Mouse (Mus musculus) liver, postnatal 0 days (tissue): ENCODE results near the gene Otc. TPM values are rescaled to one million over a fixed set of nuclear protein-coding genes. Genes with fewer than 3 reads are reported as not detected.
A peak's percentile ranks its signal among the peaks of the same experiment; 100 is the strongest.

Source experiments
- ATAC-seq: fragments of 200-750 bp; cut with Nextera tagmentation; 2 replicates; pipeline ENCODE4 v1.8.0; 2017; ENCODE audit warnings: mild to moderate bottlenecking, moderate library complexity
- DNase-seq: peaks from one replicate; pipeline ENCODE4 v3.0.0-alpha.2; 2016
- H3K27ac ChIP-seq: fragments of 300-500 bp; sonication (generic); 2 replicates; pipeline ENCODE4 v1.5.1; 2014; ENCODE audit warnings: antibody characterized with exemption, moderate library complexity, mild to moderate bottlenecking, low read depth
- H3K27me3 ChIP-seq: fragments of 300-500 bp; sonication (generic); 2 replicates; pipeline ENCODE4 v1.6.1; 2014; ENCODE audit warnings: low read length, control low read depth, mixed read lengths; ENCODE audit not compliant: insufficient read depth
- H3K36me3 ChIP-seq: fragments of 300-500 bp; sonication (generic); replicated peaks from 2 replicates; pipeline ENCODE4 v1.6.1; 2014; ENCODE audit warnings: mild to moderate bottlenecking, control low read depth, low read length, moderate library complexity, mixed read lengths; ENCODE audit not compliant: insufficient read depth
- H3K4me1 ChIP-seq: fragments of 300-500 bp; sonication (generic); 2 replicates; pipeline ENCODE4 v1.6.1; 2014; ENCODE audit warnings: antibody characterized with exemption, mild to moderate bottlenecking, control low read depth; ENCODE audit not compliant: insufficient read depth
- H3K4me2 ChIP-seq: fragments of 300-500 bp; sonication (generic); 2 replicates; pipeline ENCODE4 v1.6.1; 2014; ENCODE audit warnings: low read depth, mild to moderate bottlenecking, low read length, moderate library complexity, mixed read lengths
- H3K4me3 ChIP-seq: fragments of 300-500 bp; sonication (generic); 2 replicates; pipeline ENCODE4 v1.5.1; 2014; ENCODE audit warnings: low read depth, low read length
- H3K9ac ChIP-seq: fragments of 300-500 bp; sonication (generic); replicated peaks from 2 replicates; pipeline ENCODE4 v1.6.1; 2014; ENCODE audit warnings: mild to moderate bottlenecking, moderate library complexity
- H3K9me3 ChIP-seq: fragments of 300-500 bp; sonication (generic); 2 replicates; pipeline ENCODE4 v1.6.1; 2016; ENCODE audit warnings: mild to moderate bottlenecking, control low read depth, low read length, mixed read lengths
- CTCF ChIP-seq: sonication (generic); IDR thresholded peaks from 2 replicates; pipeline ENCODE4 v1.5.1; 2016; ENCODE audit warnings: antibody characterized with exemption, low read depth
- EP300 ChIP-seq: IDR thresholded peaks from 2 replicates; pipeline ENCODE4 v1.6.1; 2016; ENCODE audit warnings: antibody characterized with exemption, low read depth, mild to moderate bottlenecking
- WGBS: fragments of 180-500 bp; shearing (Covaris S2); extraction: QIAGEN DNeasy Blood & Tissue Kit; methylation state at CpG from one replicate; pipeline ENCODE4 v1.1.7; 2014; ENCODE audit not compliant: insufficient replicate concordance; 5-methylcytosine and 5-hydroxymethylcytosine counted together
- polyA plus RNA-seq: library from polyadenylated mRNA; unstranded; fragments of >200 nt; fragmentation: Nextera tagmentation; extraction: Ambion mirVana; gene quantifications from 2 replicates; pipeline ENCODE4 v1.2.1, GENCODE M21; 2015

Gene Otc
- polyA plus RNA-seq = 86.1 and 90.2 TPM in 2 replicates

DNA sequence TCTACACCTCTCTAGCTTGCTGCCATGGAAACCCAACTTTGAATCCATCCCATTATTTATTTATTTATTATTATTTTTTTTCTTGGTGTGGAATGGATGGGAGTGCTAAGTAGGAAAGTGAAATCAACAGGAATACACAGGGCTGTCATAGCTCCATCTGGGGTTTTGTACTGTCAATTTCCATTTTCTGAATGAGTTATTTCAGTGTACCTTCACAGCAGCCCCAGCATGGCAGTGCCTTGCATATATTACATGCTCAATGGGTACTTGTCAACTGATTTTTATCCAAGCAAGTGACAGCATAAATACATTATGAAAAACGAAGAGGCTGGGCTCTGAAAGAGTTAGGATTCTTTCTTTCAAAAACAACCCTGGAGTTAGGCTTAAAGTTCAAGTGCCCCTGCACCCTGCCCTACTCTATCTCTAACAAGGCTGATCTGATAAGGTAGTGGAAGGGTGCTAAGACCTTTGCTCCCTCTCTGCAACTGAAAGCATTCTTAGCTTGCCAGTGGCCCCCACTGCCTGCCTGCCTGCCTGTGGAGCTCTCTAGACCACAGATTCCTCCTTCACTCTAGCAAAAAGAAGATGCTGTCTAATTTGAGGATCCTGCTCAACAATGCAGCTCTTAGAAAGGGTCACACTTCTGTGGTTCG lies at the start of gene Otc:
Gene Otc, plus strand, starts transcription at position 454 of the 653 bp plus-strand sequence.
- Histone ChIP-seq H3K9ac (no peak within 1 kb of the TSS), H3K36me3 (no peaks in the 10 kb centered on the region), H3K4me3 (peak within 1 kb of the TSS; percentile 26), H3K27ac (peak within 1 kb of the TSS; percentile 44; the same call in 1 of the 2 replicates), H3K9me3 (no peaks in the 10 kb centered on the region), H3K4me2 (peak within 1 kb of the TSS; percentile 42), H3K4me1 (no peaks in the 10 kb centered on the region; the same call in 1 of the 2 replicates), H3K27me3 (no peaks in the 10 kb centered on the region)
- no peak for DNase-seq
- TF ChIP-seq EP300 (no peak), CTCF (no peak)
- ATAC-seq = peak; percentile 60
- WGBS = 23% methylated on average over 2 of the region's 2 CpGs

GRCm38 (mm10) chrX:10205937-10206336 lies 46.2 kb upstream of the Otc start:
- Histone ChIP-seq H3K4me2 (no peak overlapping the region), H3K4me1 (no peaks in the 10 kb centered on the region), H3K9ac (no peak overlapping the region), H3K27me3 (no peaks in the 10 kb centered on the region), H3K4me3 (no peak overlapping the region), H3K27ac (no peak overlapping the region), H3K9me3 (no peaks in the 10 kb centered on the region), H3K36me3 (no peaks in the 10 kb centered on the region)
- ATAC-seq (no peak), DNase-seq (no peak)
- 71% methylated on average over 5 of the region's 5 CpGs for WGBS
- TF ChIP-seq CTCF (no peak), EP300 (no peak)

GRCm38 (mm10) chrX:10215972-10216371 lies 36.1 kb upstream of the Otc start:
- peak overlapping the region; percentile 74 for H3K27ac ChIP-seq
- peak overlapping the region; percentile 62 for H3K4me3 ChIP-seq
- H3K9me3 ChIP-seq = no peaks in the 10 kb centered on the region
- DNase-seq (no peak), ATAC-seq (peak; percentile 31)
- H3K9ac ChIP-seq = peak overlapping the region; percentile 70
- no peaks in the 10 kb centered on the region for H3K27me3 ChIP-seq
- TF ChIP-seq CTCF = no peak
- no peak for TF ChIP-seq EP300
- no peaks in the 10 kb centered on the region for H3K36me3 ChIP-seq
- WGBS = 15% methylated on average over 16 of the region's 16 CpGs
- peak overlapping the region; percentile 64 for H3K4me2 ChIP-seq
- no peaks in the 10 kb centered on the region for H3K4me1 ChIP-seq

- TF ChIP-seq CTCF = peak; percentile 85
- TF ChIP-seq EP300 = no peak
- H3K27me3 ChIP-seq = no peaks in the 10 kb centered on the region
- peak within 1 kb of the TSS; percentile 70 for H3K9ac ChIP-seq
- no peaks in the 10 kb centered on the region for H3K36me3 ChIP-seq
- peak within 1 kb of the TSS; percentile 74 for H3K27ac ChIP-seq
- H3K9me3 ChIP-seq = no peaks in the 10 kb centered on the region
- peak within 1 kb of the TSS; percentile 64 for H3K4me2 ChIP-seq
- ATAC-seq = peak; percentile 98
- WGBS = 21% methylated on average over 47 of the region's 47 CpGs
- peak; percentile 91 for DNase-seq
- no peaks in the 10 kb centered on the region for H3K4me1 ChIP-seq
- H3K4me3 ChIP-seq = peak within 1 kb of the TSS; percentile 62
Observed at GRCm38 (mm10) chrX:10216410-10216949, 35.6 kb upstream of the Otc start, which contains the start of gene Rpgr. Rpgr (minus strand) TSS chrX:10216920.

- no peaks in the 10 kb centered on the region for H3K27me3 ChIP-seq
- no peak overlapping the region for H3K4me2 ChIP-seq
- TF ChIP-seq EP300 (no peak), CTCF (no peak)
- H3K4me1 ChIP-seq = no peaks in the 10 kb centered on the region
- no peaks in the 10 kb centered on the region for H3K36me3 ChIP-seq
- no peak overlapping the region for H3K9ac ChIP-seq
- H3K4me3 ChIP-seq = no peak overlapping the region
- ATAC-seq = no peak
- WGBS = 74% methylated on average over 6 of the region's 6 CpGs
- H3K27ac ChIP-seq = no peak overlapping the region
- no peak for DNase-seq
- H3K9me3 ChIP-seq = no peaks in the 10 kb centered on the region
Observed at GRCm38 (mm10) chrX:10219281-10219680, 32.8 kb upstream of the Otc start.

- H3K4me3 ChIP-seq = no peak overlapping the region
- no peak for ATAC-seq
- 61% methylated on average over 2 of the region's 2 CpGs for WGBS
- no peak overlapping the region for H3K4me2 ChIP-seq
- H3K4me1 ChIP-seq = no peaks in the 10 kb centered on the region
- no peak overlapping the region for H3K27ac ChIP-seq
- H3K9ac ChIP-seq = no peak overlapping the region
- no peaks in the 10 kb centered on the region for H3K9me3 ChIP-seq
- TF ChIP-seq CTCF = peak; percentile 53
- no peak for TF ChIP-seq EP300
- DNase-seq = no peak
- H3K27me3 ChIP-seq = no peaks in the 10 kb centered on the region
- no peaks in the 10 kb centered on the region for H3K36me3 ChIP-seq
Observed at GRCm38 (mm10) chrX:10233051-10233450, 19.1 kb upstream of the Otc start.
